Mouse (Mus musculus) E14TG2a.4 (cell line): ENCODE data around the gene Gsg1.

Experiments
- CTCF ChIP-seq: conservative IDR thresholded peaks from 2 replicates; pipeline ENCODE4 v1.5.1; 2014; ENCODE audit warnings: low read length
- NANOG ChIP-seq: IDR thresholded peaks from 2 replicates; pipeline ENCODE4 v1.6.1; 2014; ENCODE audit warnings: borderline replicate concordance, low read length, mixed read lengths
- POU5F1 ChIP-seq: IDR thresholded peaks from 2 replicates; pipeline ENCODE4 v1.6.1; 2014; ENCODE audit warnings: low read length, borderline replicate concordance

DNA sequence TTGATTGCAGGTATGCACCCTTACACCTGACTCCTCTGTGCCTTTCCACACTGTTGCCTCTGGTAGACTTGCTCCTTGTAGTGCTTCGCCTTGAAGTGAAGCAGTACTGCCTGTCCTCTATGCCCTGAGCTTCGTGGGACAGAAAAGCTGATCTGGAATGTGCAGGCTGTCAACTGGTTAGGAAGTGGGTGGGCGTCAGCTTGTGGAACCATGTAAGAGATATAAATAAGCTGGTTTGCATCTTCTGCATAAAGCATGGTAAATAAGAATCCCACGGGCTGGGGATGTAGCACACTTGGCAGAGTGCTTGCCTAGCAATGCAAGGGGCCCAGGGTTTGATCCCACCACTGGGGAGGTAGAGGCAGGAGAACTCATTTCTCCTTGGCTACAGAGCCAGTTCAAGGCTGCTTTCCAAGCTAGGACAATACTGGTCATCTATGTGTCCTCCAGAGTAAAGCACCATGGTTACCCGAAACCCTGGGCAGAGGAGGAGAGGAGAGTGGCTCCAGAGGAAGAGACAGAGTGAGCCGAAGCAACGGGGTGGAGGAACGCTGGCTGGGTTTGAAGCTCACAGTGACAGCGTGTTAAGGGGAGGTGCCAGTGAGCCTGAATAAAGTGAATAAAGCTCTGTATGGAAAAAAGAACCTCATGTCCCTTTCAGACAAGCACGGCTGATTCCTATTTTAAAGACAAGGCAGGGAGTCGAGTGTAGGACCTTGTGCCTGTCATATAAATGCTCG is 21.5 kb downstream of the Gsg1 start:
- no peak for TF ChIP-seq CTCF
- no peak for TF ChIP-seq POU5F1
- no peak for TF ChIP-seq NANOG
